Mouse (Mus musculus): Measurements from ENCODE around the gene Tex21. TPM values are rescaled to one million over a fixed set of nuclear protein-coding genes. Genes with fewer than 3 reads are reported as not detected.
"Not testable (repeated sequence)": the region's sequence is repeated elsewhere in the genome, so short reads cannot be mapped to it uniquely, and the experiment has no call there.

Tex21 gene
- total and polyA plus RNA-seq, 2 experiments from 2014 or later = not detected

DNA sequence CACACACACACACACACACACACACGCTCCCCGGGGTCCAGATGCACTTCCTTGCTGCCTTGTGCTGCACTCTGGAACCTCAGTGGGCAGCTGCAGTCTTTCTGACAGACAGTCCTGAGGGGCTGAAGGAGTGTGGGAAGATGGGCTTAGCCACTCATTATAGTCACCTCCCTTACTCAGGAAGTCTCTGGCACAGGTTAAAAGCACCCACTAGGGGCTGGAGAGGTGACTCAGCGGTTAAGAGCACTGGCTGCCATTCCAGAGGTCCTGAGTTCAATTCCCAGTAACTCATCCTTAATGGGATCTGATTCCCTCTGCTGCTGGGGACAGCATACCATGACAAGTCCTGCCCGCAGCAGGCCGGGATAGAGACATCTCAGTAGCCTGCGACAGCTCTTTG lies 15.9 kb downstream of the Tex21 start:
- no peaks in the 10 kb centered on the region for H3K4me1 ChIP-seq (ENCODE audit: insufficient read depth, low read length)
- no peak overlapping the region for H3K27ac ChIP-seq (ENCODE audit: low read depth, low read length)
- ATAC-seq (ENCODE audit: low FRiP score) (no peak), DNase-seq (ENCODE audit: low spot score) (no peak)
- H3K36me3 ChIP-seq (ENCODE audit: insufficient read depth, low read length) = no peaks in the 10 kb centered on the region
- H3K4me2 ChIP-seq (ENCODE audit: low read depth, low read length, poor library complexity, severe bottlenecking) = no peak overlapping the region
- H3K27me3 ChIP-seq (ENCODE audit: insufficient read depth, low read length) = no peaks in the 10 kb centered on the region
- H3K4me3 ChIP-seq (ENCODE audit: low read depth, low read length) = no peak overlapping the region
- WGBS = 79% methylated on average over 6 of the region's 6 CpGs
- TF ChIP-seq CTCF (IDR thresholded peaks at IDR 0.05) = no peak
- H3K9me3 ChIP-seq (ENCODE audit: low read length) = no peaks in the 10 kb centered on the region
- H3K9ac ChIP-seq (replicated peaks; ENCODE audit: low read length, poor library complexity, severe bottlenecking) = no peak overlapping the region

DNA sequence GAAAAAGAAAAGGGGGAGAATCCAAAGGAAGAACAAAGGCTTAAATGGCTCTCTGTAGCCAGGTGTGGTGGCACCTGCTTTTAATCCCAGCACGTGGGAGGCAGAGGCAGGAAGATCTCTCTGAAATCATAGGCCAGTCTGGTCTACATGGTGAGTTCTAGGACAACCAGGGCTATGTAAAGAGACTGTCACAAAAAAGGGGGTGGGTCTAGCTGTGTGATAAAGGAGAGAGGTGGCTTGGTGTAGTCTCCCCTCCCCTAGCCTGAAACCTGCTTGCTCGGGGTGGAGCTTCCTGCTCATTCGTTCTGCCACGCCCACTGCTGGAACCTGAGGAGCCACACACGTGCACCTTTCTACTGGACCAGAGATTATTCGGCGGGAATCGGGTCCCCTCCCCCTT lies 24.4 kb downstream of the Tex21 start:
- DNase-seq (ENCODE audit: low spot score); H3K36me3 ChIP-seq (ENCODE audit: insufficient read depth, low read length); H3K4me1 ChIP-seq (ENCODE audit: insufficient read depth, low read length); H3K27me3 ChIP-seq (ENCODE audit: insufficient read depth, low read length); H3K4me3 ChIP-seq (ENCODE audit: low read depth, low read length); H3K9me3 ChIP-seq (ENCODE audit: low read length); H3K9ac ChIP-seq (replicated peaks; ENCODE audit: low read length, poor library complexity, severe bottlenecking); H3K4me2 ChIP-seq (ENCODE audit: low read depth, low read length, poor library complexity, severe bottlenecking); H3K27ac ChIP-seq (ENCODE audit: low read depth, low read length); ATAC-seq (ENCODE audit: low FRiP score): not testable (repeated sequence)
- 60% methylated on average over 3 of the region's 8 CpGs for WGBS

DNA sequence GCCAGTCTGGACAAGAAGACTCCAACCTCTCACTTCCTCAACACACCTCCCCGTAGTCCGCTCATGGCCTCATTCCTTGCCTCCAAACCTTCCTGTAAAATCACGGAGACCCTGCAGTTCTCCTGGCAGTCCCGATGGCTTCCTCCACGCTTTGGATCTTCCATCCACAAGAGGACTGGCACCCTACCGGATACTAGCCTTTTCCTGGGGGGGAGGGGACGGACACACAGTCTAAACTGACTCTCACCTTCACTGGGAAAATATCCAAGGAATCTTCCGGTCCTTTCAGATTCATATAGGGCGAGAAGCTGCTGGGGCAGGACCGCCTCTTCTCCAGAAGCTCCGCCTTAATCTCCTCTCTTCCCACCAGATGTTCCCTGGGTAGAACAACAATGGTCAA lies 29.8 kb downstream of the Tex21 start:
- Histone ChIP-seq H3K9me3 (ENCODE audit: low read length) (no peaks in the 10 kb centered on the region), H3K27ac (ENCODE audit: low read depth, low read length) (no peak overlapping the region), H3K9ac (replicated peaks; ENCODE audit: low read length, poor library complexity, severe bottlenecking) (no peak overlapping the region), H3K4me3 (ENCODE audit: low read depth, low read length) (no peak overlapping the region), H3K4me2 (ENCODE audit: low read depth, low read length, poor library complexity, severe bottlenecking) (no peak overlapping the region), H3K4me1 (ENCODE audit: insufficient read depth, low read length) (no peaks in the 10 kb centered on the region), H3K27me3 (ENCODE audit: insufficient read depth, low read length) (no peaks in the 10 kb centered on the region), H3K36me3 (ENCODE audit: insufficient read depth, low read length) (no peaks in the 10 kb centered on the region)
- TF ChIP-seq CTCF (IDR thresholded peaks at IDR 0.05) = no peak
- 77% methylated on average over 11 of the region's 11 CpGs for WGBS
- no peak for DNase-seq (ENCODE audit: low spot score)
- no peak for ATAC-seq (ENCODE audit: low FRiP score)

- Histone ChIP-seq H3K9ac (replicated peaks; ENCODE audit: low read length, poor library complexity, severe bottlenecking) (no peak overlapping the region), H3K4me2 (ENCODE audit: low read depth, low read length, poor library complexity, severe bottlenecking) (no peak overlapping the region), H3K36me3 (ENCODE audit: insufficient read depth, low read length) (no peaks in the 10 kb centered on the region), H3K4me3 (ENCODE audit: low read depth, low read length) (no peak overlapping the region), H3K27ac (ENCODE audit: low read depth, low read length) (no peak overlapping the region), H3K9me3 (ENCODE audit: low read length) (no peaks in the 10 kb centered on the region), H3K27me3 (ENCODE audit: insufficient read depth, low read length) (no peaks in the 10 kb centered on the region), H3K4me1 (ENCODE audit: insufficient read depth, low read length) (no peaks in the 10 kb centered on the region)
- DNase-seq (ENCODE audit: low spot score) (no peak), ATAC-seq (ENCODE audit: low FRiP score) (no peak)
- TF ChIP-seq CTCF (IDR thresholded peaks at IDR 0.05) = no peak
- WGBS = 19% methylated on average over 5 of the region's 5 CpGs
Measured at GRCm38 (mm10) chr12:76215121-76215520, 31.4 kb downstream of the Tex21 start.

GRCm38 (mm10) chr12:76209429-76209974 lies 37.0 kb downstream of the Tex21 start:
- Histone ChIP-seq H3K36me3 (ENCODE audit: insufficient read depth, low read length) (peaks cover 9% of the 10 kb centered on the region; the same call in 1 of the 2 replicates), H3K9me3 (ENCODE audit: low read length) (no peaks in the 10 kb centered on the region), H3K4me3 (ENCODE audit: low read depth, low read length) (no peak overlapping the region), H3K9ac (replicated peaks; ENCODE audit: low read length, poor library complexity, severe bottlenecking) (no peak overlapping the region), H3K4me1 (ENCODE audit: insufficient read depth, low read length) (no peaks in the 10 kb centered on the region), H3K27ac (ENCODE audit: low read depth, low read length) (no peak overlapping the region), H3K27me3 (ENCODE audit: insufficient read depth, low read length) (no peaks in the 10 kb centered on the region), H3K4me2 (ENCODE audit: low read depth, low read length, poor library complexity, severe bottlenecking) (no peak overlapping the region)
- TF ChIP-seq CTCF (IDR thresholded peaks at IDR 0.05) = no peak
- 92% methylated on average over 5 of the region's 5 CpGs for WGBS
- DNase-seq (ENCODE audit: low spot score) = no peak
- ATAC-seq (ENCODE audit: low FRiP score) = no peak

GRCm38 (mm10) chr12:76200326-76200725 lies 46.2 kb downstream of the Tex21 start:
- no peaks in the 10 kb centered on the region for H3K27me3 ChIP-seq (ENCODE audit: insufficient read depth, low read length)
- no peak overlapping the region for H3K9ac ChIP-seq (replicated peaks; ENCODE audit: low read length, poor library complexity, severe bottlenecking)
- 0 out of 2 replicates have a peak, but pooled peaks have one; percentile 5 for TF ChIP-seq CTCF (IDR thresholded peaks at IDR 0.05)
- no peak overlapping the region for H3K4me3 ChIP-seq (ENCODE audit: low read depth, low read length)
- H3K4me2 ChIP-seq (ENCODE audit: low read depth, low read length, poor library complexity, severe bottlenecking) = no peak overlapping the region
- H3K36me3 ChIP-seq (ENCODE audit: insufficient read depth, low read length) = no peaks in the 10 kb centered on the region
- no peaks in the 10 kb centered on the region for H3K4me1 ChIP-seq (ENCODE audit: insufficient read depth, low read length)
- no peak overlapping the region for H3K27ac ChIP-seq (ENCODE audit: low read depth, low read length)
- ATAC-seq (ENCODE audit: low FRiP score) = no peak
- whole genome bisulfite sequencing = 77% methylated on average over 4 of the region's 4 CpGs
- DNase-seq (ENCODE audit: low spot score) = no peak
- H3K9me3 ChIP-seq (ENCODE audit: low read length) = no peaks in the 10 kb centered on the region
